Mouse (Mus musculus) hematopoietic stem cell, adult 5-6 weeks (primary cell): ENCODE results near the gene Thnsl2. TPM values are rescaled to one million over a fixed set of nuclear protein-coding genes. Genes with fewer than 3 reads are reported as not detected.

Experiments used
- ATAC-seq, 2 experiments: fragments of 125-278 bp in 1 of 2; replicated peaks in 1 of 2; 2 replicates each; pipeline ENCODE4 v1.8.0; 2016 to 2017; ENCODE audit warnings: inconsistent platforms in 2 of 2, mild to moderate bottlenecking in 2 of 2, moderate number of reproducible peaks in 2 of 2, low read depth in 1 of 2, moderate TSS enrichment in 1 of 2; ENCODE audit not compliant: low FRiP score in 2 of 2, poor library complexity in 2 of 2, severe bottlenecking in 2 of 2, insufficient read depth in 1 of 2, low TSS enrichment in 1 of 2
- total RNA-seq: library from RNA; stranded (forward); fragments of 172-1452, 232-1000 nt; gene quantifications from 2 replicates; pipeline ENCODE4 v1.2.3, GENCODE M21; 2017

Gene Thnsl2
- 3.3 and 5.4 TPM in 2 replicates for total RNA-seq

GRCm38 (mm10) chr6:71143894-71144455 is at the start of gene Thnsl2:
Gene Thnsl2, minus strand, starts transcription at chr6:71144439.
- peak; percentile 87 to 91 for ATAC-seq

- no peak for ATAC-seq
These were observed 49.0 kb upstream of the Thnsl2 start for GRCm38 (mm10) chr6:71193151-71193740.

GRCm38 (mm10) chr6:71190501-71190900 is 46.3 kb upstream of the Thnsl2 start:
- ATAC-seq = no peak

GRCm38 (mm10) chr6:71189578-71189977 is 45.3 kb upstream of the Thnsl2 start:
- no peak for ATAC-seq

- no peak for ATAC-seq
These were observed 40.8 kb upstream of the Thnsl2 start for GRCm38 (mm10) chr6:71184941-71185604.

- ATAC-seq = no peak
These were observed 36.4 kb upstream of the Thnsl2 start for GRCm38 (mm10) chr6:71180596-71180995.

GRCm38 (mm10) chr6:71172812-71173580 is 28.8 kb upstream of the Thnsl2 start:
- no peak for ATAC-seq

- ATAC-seq = peak in 1 of 2 experiments; percentile 58; a peak in 2 of 4 replicates
These were observed 22.4 kb upstream of the Thnsl2 start for GRCm38 (mm10) chr6:71166551-71167169.

- peak; percentile 12 to 48; a peak in 1 of 4 replicates for ATAC-seq
These were observed 20.2 kb upstream of the Thnsl2 start for GRCm38 (mm10) chr6:71164394-71164793.

- ATAC-seq = no peak
These were observed 18.0 kb upstream of the Thnsl2 start for GRCm38 (mm10) chr6:71162269-71162668.

GRCm38 (mm10) chr6:71161290-71161689 is 17.1 kb upstream of the Thnsl2 start:
- ATAC-seq = no peak

GRCm38 (mm10) chr6:71156674-71157326 is 12.6 kb upstream of the Thnsl2 start:
- no peak for ATAC-seq

GRCm38 (mm10) chr6:71154861-71155260 is 10.6 kb upstream of the Thnsl2 start:
- no peak for ATAC-seq

- ATAC-seq = no peak
These were observed 9.2 kb upstream of the Thnsl2 start for GRCm38 (mm10) chr6:71153486-71153885.

GRCm38 (mm10) chr6:71151098-71151497 is 6.9 kb upstream of the Thnsl2 start:
- no peak for ATAC-seq

- peak; percentile 71 to 87 for ATAC-seq
These were observed 5.3 kb upstream of the Thnsl2 start for GRCm38 (mm10) chr6:71149534-71149933.

GRCm38 (mm10) chr6:71148336-71148735 is 4.1 kb upstream of the Thnsl2 start:
- no peak for ATAC-seq
